Mouse (Mus musculus) stomach, postnatal 0 days (tissue): ENCODE results near the gene Irx2. TPM values are rescaled to one million over a fixed set of nuclear protein-coding genes. Genes with fewer than 3 reads are reported as not detected.

Experiments used
- ATAC-seq: fragments of 200-750 bp; cut with Nextera tagmentation; 2 replicates; pipeline ENCODE4 v1.8.0; 2017; ENCODE audit not compliant: low FRiP score, low TSS enrichment
- DNase-seq: peaks from one replicate; pipeline ENCODE4 v3.0.0-alpha.2; 2016; ENCODE audit warnings: low spot score
- H3K27ac ChIP-seq: fragments of 300-500 bp; sonication (generic); replicated peaks from 2 replicates; pipeline ENCODE4 v1.5.1; 2014; ENCODE audit warnings: mild to moderate bottlenecking, control low read depth
- H3K27me3 ChIP-seq: fragments of 300-500 bp; sonication (generic); 2 replicates; pipeline ENCODE4 v1.6.1; 2014; ENCODE audit warnings: low read length; ENCODE audit not compliant: control insufficient read depth, insufficient read depth
- H3K36me3 ChIP-seq: fragments of 300-500 bp; sonication (generic); 2 replicates; pipeline ENCODE4 v1.6.1; 2014; ENCODE audit warnings: low read length, mixed read lengths; ENCODE audit not compliant: control insufficient read depth, insufficient read depth
- H3K4me1 ChIP-seq: fragments of 300-500 bp; sonication (generic); replicated peaks from 2 replicates; pipeline ENCODE4 v1.6.1; 2014; ENCODE audit warnings: antibody characterized with exemption; ENCODE audit not compliant: control insufficient read depth, insufficient read depth
- H3K4me2 ChIP-seq: fragments of 300-500 bp; sonication (generic); replicated peaks from 2 replicates; pipeline ENCODE4 v1.6.1; 2014; ENCODE audit warnings: low read depth, mild to moderate bottlenecking, control low read depth, moderate library complexity
- H3K4me3 ChIP-seq: fragments of 300-500 bp; sonication (generic); 2 replicates; pipeline ENCODE4 v1.5.1; 2014; ENCODE audit warnings: low read depth, low read length, control low read depth
- H3K9ac ChIP-seq: fragments of 300-500 bp; sonication (generic); 2 replicates; pipeline ENCODE4 v1.6.1; 2014; ENCODE audit warnings: mild to moderate bottlenecking, low read length, control low read depth, mixed read lengths
- H3K9me3 ChIP-seq: fragments of 300-500 bp; sonication (generic); 2 replicates; pipeline ENCODE4 v1.6.1; 2016; ENCODE audit warnings: low read length; ENCODE audit not compliant: control insufficient read depth
- CTCF ChIP-seq: IDR thresholded peaks from 2 replicates; pipeline ENCODE4 v1.5.1; 2016; ENCODE audit warnings: antibody characterized with exemption, low read depth, mild to moderate bottlenecking, moderate library complexity
- EP300 ChIP-seq: optimal IDR thresholded peaks from 2 replicates; pipeline ENCODE3; 2016; ENCODE audit warnings: antibody characterized with exemption
- WGBS: fragments of 180-500 bp; shearing (Covaris S2); extraction: QIAGEN DNeasy Blood & Tissue Kit; methylation state at CpG from one replicate; pipeline ENCODE4 v1.1.7; 2014; 5-methylcytosine and 5-hydroxymethylcytosine counted together
- polyA plus RNA-seq: library from polyadenylated mRNA; unstranded; fragments of >200 nt; fragmentation: Nextera tagmentation; extraction: Ambion mirVana; gene quantifications from 2 replicates; pipeline ENCODE4 v1.2.1, GENCODE M21; 2015

The Irx2 gene
- polyA plus RNA-seq, 1 experiment from 2014 or later: 12.5 TPM

- H3K27ac ChIP-seq: no peak overlapping the region
- DNase-seq (no peak), ATAC-seq (no peak)
- H3K36me3 ChIP-seq: no peaks in the 10 kb centered on the region
- 69% methylated on average over 16 of the region's 16 CpGs for WGBS
- no peaks in the 10 kb centered on the region for H3K27me3 ChIP-seq
- H3K4me2 ChIP-seq: no peak overlapping the region
- no peaks in the 10 kb centered on the region for H3K9me3 ChIP-seq
- peak; percentile 30; the same call in 1 of the 2 replicates for TF ChIP-seq CTCF
- TF ChIP-seq EP300: no peak
- no peak overlapping the region for H3K9ac ChIP-seq
- no peak overlapping the region for H3K4me3 ChIP-seq
- no peaks in the 10 kb centered on the region for H3K4me1 ChIP-seq
Observed at GRCm38 (mm10) chr13:72608706-72609105, 19.9 kb upstream of the Irx2 start.

- H3K4me1 ChIP-seq: no peaks in the 10 kb centered on the region
- H3K9ac ChIP-seq: no peak overlapping the region
- H3K4me3 ChIP-seq: no peak overlapping the region
- WGBS: 61% methylated on average over 2 of the region's 2 CpGs
- ATAC-seq (0 out of 2 replicates have a peak, but pooled peaks have one; percentile 35), DNase-seq (no peak)
- H3K27ac ChIP-seq: no peak overlapping the region
- no peaks in the 10 kb centered on the region for H3K27me3 ChIP-seq
- H3K4me2 ChIP-seq: no peak overlapping the region
- no peaks in the 10 kb centered on the region for H3K9me3 ChIP-seq
- TF ChIP-seq CTCF (no peak), EP300 (no peak)
- no peaks in the 10 kb centered on the region for H3K36me3 ChIP-seq
Observed at GRCm38 (mm10) chr13:72610277-72610676, 18.3 kb upstream of the Irx2 start.

- 0 out of 2 replicates have a peak overlapping the region, but pooled peaks have one; percentile 35 for H3K9ac ChIP-seq
- H3K4me3 ChIP-seq: peak overlapping the region; percentile 38
- ATAC-seq (no peak), DNase-seq (peak; percentile 62)
- TF ChIP-seq EP300 (no peak), CTCF (peak; percentile 61)
- H3K27me3 ChIP-seq: peaks cover 18% of the 10 kb centered on the region; the same call in 1 of the 2 replicates
- H3K9me3 ChIP-seq: no peaks in the 10 kb centered on the region
- H3K4me1 ChIP-seq: no peaks in the 10 kb centered on the region
- peak overlapping the region; percentile 67 for H3K4me2 ChIP-seq
- no peak overlapping the region for H3K27ac ChIP-seq
- 3% methylated on average over 45 of the region's 46 CpGs for WGBS
- H3K36me3 ChIP-seq: no peaks in the 10 kb centered on the region
Observed at GRCm38 (mm10) chr13:72623926-72624846, 4.4 kb upstream of the Irx2 start.

GRCm38 (mm10) chr13:72624847-72625170 lies 3.8 kb upstream of the Irx2 start:
- Histone ChIP-seq H3K4me3 (peak overlapping the region; percentile 38), H3K9ac (0 out of 2 replicates have a peak overlapping the region, but pooled peaks have one; percentile 35), H3K9me3 (no peaks in the 10 kb centered on the region), H3K36me3 (no peaks in the 10 kb centered on the region), H3K27ac (no peak overlapping the region), H3K27me3 (peaks cover 18% of the 10 kb centered on the region; the same call in 1 of the 2 replicates), H3K4me1 (no peaks in the 10 kb centered on the region), H3K4me2 (peak overlapping the region; percentile 67)
- DNase-seq (no peak), ATAC-seq (no peak)
- 7% methylated on average over 6 of the region's 6 CpGs for WGBS
- TF ChIP-seq CTCF (no peak), EP300 (no peak)

GRCm38 (mm10) chr13:72625236-72625950 lies 3.2 kb upstream of the Irx2 start:
- H3K9me3 ChIP-seq: no peaks in the 10 kb centered on the region
- H3K4me2 ChIP-seq: peak overlapping the region; percentile 67
- DNase-seq: peak; percentile 53
- H3K4me3 ChIP-seq: peak overlapping the region; percentile 38
- ATAC-seq: no peak
- TF ChIP-seq CTCF (peak; percentile 61), EP300 (no peak)
- H3K36me3 ChIP-seq: no peaks in the 10 kb centered on the region
- no peak overlapping the region for H3K9ac ChIP-seq
- H3K4me1 ChIP-seq: no peaks in the 10 kb centered on the region
- 16% methylated on average over 28 of the region's 28 CpGs for WGBS
- H3K27me3 ChIP-seq: peaks cover 18% of the 10 kb centered on the region; the same call in 1 of the 2 replicates
- H3K27ac ChIP-seq: no peak overlapping the region
